Comparison of ENCODE assay signal across 9 mouse cellular contexts in the genomic region with DNA sequence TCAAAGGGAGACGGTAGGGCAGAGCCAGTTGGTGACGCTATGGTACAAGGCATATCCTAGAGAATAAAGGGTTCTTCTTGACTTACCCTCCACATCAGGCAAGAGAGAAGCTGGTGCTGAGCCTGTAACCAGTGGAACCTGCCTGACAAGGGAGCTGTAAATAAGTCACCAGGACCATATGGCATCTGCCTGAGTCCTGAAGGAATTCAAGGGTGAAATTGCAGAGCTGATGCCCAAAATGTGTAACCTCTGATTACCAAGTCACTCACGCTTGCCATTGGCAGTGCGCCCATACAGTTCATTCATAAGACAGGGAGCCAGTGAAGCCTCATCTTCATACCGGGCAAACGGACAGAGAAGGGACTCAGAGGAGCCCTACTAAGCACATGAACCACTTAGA. TPM values are rescaled to one million over a fixed set of nuclear protein-coding genes. Genes with fewer than 3 reads are reported as not detected.
DNase-seq lines count a peak whose midpoint lies in the region.
"Had no signal": no experiment of that assay in that cellular context is flagged by ENCODE, and none has a peak within 500 bp of the region (broad histone marks: within the 10 kb centered on the region; RNA-seq: fewer than 3 reads in every experiment).

No protein-coding gene starts in this region.

- DNase-seq in adrenal gland, adult 2 months, result peak; percentile 30
- no peak for DNase-seq in adrenal gland, adult 8-10 months
- peak; percentile 95 for DNase-seq in left cerebral cortex, postnatal 4 days
- no peak for DNase-seq in left cerebral cortex, postnatal 25 days (ENCODE audit: low spot score in 2 of 2)
- peak; percentile 48 to 87 for DNase-seq in cerebellum, postnatal 4 days (ENCODE audit: low spot score in 2 of 2)
- DNase-seq in kidney, postnatal 36 days, result peak; percentile 67 to 75
- no peak for DNase-seq in spleen, adult 12 weeks (ENCODE audit: low spot score)
- no peak for DNase-seq in layer of hippocampus, postnatal 10 days (ENCODE audit: low spot score in 2 of 2)
- DNase-seq: lung, postnatal 4 days had no signal

- intact Hi-C loops in left cerebral cortex, postnatal 4 days (cut with DNase I), result no loop called here
- intact Hi-C loops in left cerebral cortex, postnatal 25 days (cut with DNase I), result no loop called here

RNA-seq across cellular contexts. Expression of a gene that starts 37.0 kb away (rescaled TPM):
- total RNA-seq in adrenal gland, adult 2 months (2021), result 1 to 10 TPM; 5.3 to 9.9 TPM
- polyA plus RNA-seq in adrenal gland, adult 2 months (2012; rRNA removed), result 1.5 and 1.6 TPM in 2 replicates
- 10 to 100 TPM; 11.2 to 18.8 (median 13.0) TPM for total RNA-seq in adrenal gland, adult 8-10 months (2022)
- 100 to 1,000 TPM; 233 to 236 TPM for total RNA-seq in left cerebral cortex, postnatal 4 days (2021)
- 100 to 1,000 TPM; 478 to 544 TPM for total RNA-seq in left cerebral cortex, postnatal 25 days (2021)
- total RNA-seq in layer of hippocampus, postnatal 10 days (2021), result 100 to 1,000 TPM; 312 to 341 TPM

Comparison
In these comparisons a context has a peak if more than half of its experiments do, and no peak if none do; other contexts are left out.
1. DNase-seq: peak in adrenal gland, adult 2 months (single experiment), left cerebral cortex, postnatal 4 days (single experiment), cerebellum, postnatal 4 days (2 of 2) and kidney, postnatal 36 days (2 of 2); none in adrenal gland, adult 8-10 months (single experiment), left cerebral cortex, postnatal 25 days (0 of 2), spleen, adult 12 weeks (single experiment) and layer of hippocampus, postnatal 10 days (0 of 2).
2. RNA of a gene that starts 37.0 kb away (total RNA-seq): 478 to 544 TPM in left cerebral cortex, postnatal 25 days, 312 to 341 TPM in layer of hippocampus, postnatal 10 days and 233 to 236 TPM in left cerebral cortex, postnatal 4 days; 11.2 to 18.8 TPM in adrenal gland, adult 8-10 months and 5.3 to 9.9 TPM in adrenal gland, adult 2 months; every median in the first group is over 10 times any median in the second.